Mouse (Mus musculus) erythroblast, adult 5-6 weeks (primary cell): Measurements from ENCODE around the gene Foxp2. TPM values are rescaled to one million over a fixed set of nuclear protein-coding genes. Genes with fewer than 3 reads are reported as not detected.

Source experiments
- ATAC-seq: replicated peaks from 2 replicates; pipeline ENCODE4 v1.8.0; 2016; ENCODE audit warnings: moderate number of reproducible peaks, mild to moderate bottlenecking, moderate TSS enrichment, inconsistent platforms; ENCODE audit not compliant: poor library complexity, low FRiP score, severe bottlenecking
- total RNA-seq, 2 experiments: library from RNA; stranded (forward) in 1 of 2; stranded (reverse) in 1 of 2; fragments of 150-400 nt in 1 of 2; fragments of 200-764, 138-1000 nt in 1 of 2; gene quantifications; 2 replicates each; pipeline versions ENCODE4 v1.2.3 to v1.2.4; 2015 to 2017; ENCODE audit warnings: low replicate concordance in 2 of 2

Gene Foxp2
- total RNA-seq, 2 experiments from 2014 or later = 0.17 TPM; not detected in 1

- ATAC-seq = no peak
These were observed 128.4 kb downstream of the Foxp2 start for GRCm38 (mm10) chr6:15029446-15030125.

GRCm38 (mm10) chr6:15063246-15063645, 162.1 kb downstream of the Foxp2 start:
- no peak for ATAC-seq

GRCm38 (mm10) chr6:15101548-15101947, 200.4 kb downstream of the Foxp2 start:
- no peak for ATAC-seq

GRCm38 (mm10) chr6:15120916-15121315, 219.8 kb downstream of the Foxp2 start:
- no peak for ATAC-seq

GRCm38 (mm10) chr6:15121339-15121738, 220.2 kb downstream of the Foxp2 start:
- ATAC-seq = no peak

GRCm38 (mm10) chr6:15130142-15130541, 229.0 kb downstream of the Foxp2 start:
- ATAC-seq = no peak

GRCm38 (mm10) chr6:15142094-15142493, 240.9 kb downstream of the Foxp2 start:
- no peak for ATAC-seq

- no peak for ATAC-seq
These were observed 250.5 kb downstream of the Foxp2 start for GRCm38 (mm10) chr6:15151619-15152018.

GRCm38 (mm10) chr6:15163508-15164053, 262.4 kb downstream of the Foxp2 start:
- no peak for ATAC-seq

- no peak for ATAC-seq
These were observed 275.6 kb downstream of the Foxp2 start for GRCm38 (mm10) chr6:15176754-15177153.

GRCm38 (mm10) chr6:15192877-15193276, 291.7 kb downstream of the Foxp2 start:
- ATAC-seq = no peak

GRCm38 (mm10) chr6:15242176-15242942, 341.2 kb downstream of the Foxp2 start:
- no peak for ATAC-seq

GRCm38 (mm10) chr6:15257393-15257792, 356.2 kb downstream of the Foxp2 start:
- no peak for ATAC-seq

- no peak for ATAC-seq
These were observed 356.7 kb downstream of the Foxp2 start for GRCm38 (mm10) chr6:15257893-15258292.

- ATAC-seq = no peak
These were observed 367.0 kb downstream of the Foxp2 start for GRCm38 (mm10) chr6:15268136-15268535.

- no peak for ATAC-seq
These were observed 384.1 kb downstream of the Foxp2 start for GRCm38 (mm10) chr6:15285213-15285612.

GRCm38 (mm10) chr6:15294081-15294480, 392.9 kb downstream of the Foxp2 start:
- ATAC-seq = no peak

- no peak for ATAC-seq
These were observed 398.1 kb downstream of the Foxp2 start for GRCm38 (mm10) chr6:15299279-15299678.

- ATAC-seq = no peak
These were observed 409.5 kb downstream of the Foxp2 start for GRCm38 (mm10) chr6:15310671-15311070.

- ATAC-seq = no peak
These were observed 415.8 kb downstream of the Foxp2 start for GRCm38 (mm10) chr6:15316948-15317347.

- no peak for ATAC-seq
These were observed 417.2 kb downstream of the Foxp2 start for GRCm38 (mm10) chr6:15318343-15318742.
